Comparison of ENCODE assay signal across 20 mouse cellular contexts in genomic region chr12:73016171-73016570, GRCm38 (mm10). TPM values are rescaled to one million over a fixed set of nuclear protein-coding genes. Genes with fewer than 3 reads are reported as not detected.
DNase-seq lines count a peak whose midpoint lies in the region; ATAC-seq lines count a peak whose summit lies in the region.
"Had no signal": no experiment of that assay in that cellular context is flagged by ENCODE, and none has a peak within 500 bp of the region (broad histone marks: within the 10 kb centered on the region; RNA-seq: fewer than 3 reads in every experiment).

No protein-coding gene starts in this region.

- intact Hi-C loops in heart, postnatal 14 days (cut with DNase I) = no loop called here

- ATAC-seq in granulocyte monocyte progenitor cell, adult 5-6 weeks (replicated peaks; ENCODE audit: poor library complexity, severe bottlenecking) = peak; percentile 43
- ATAC-seq in CD4-positive, CD25-positive, alpha-beta regulatory T cell, adult 4 months = no peak
- ATAC-seq in activated CD4-positive, CD25-positive, alpha-beta regulatory T cell, adult 4 months = no peak
- ATAC-seq: forebrain, embryonic 14.5 days; forebrain, embryonic 16.5 days; Patski had no signal

- peak; percentile 64 for DNase-seq in heart, adult 11 months
- no peak for DNase-seq in heart, postnatal 14 days
- DNase-seq: adrenal gland, adult 2 months; adrenal gland, postnatal 10 days; adrenal gland, postnatal 25 days; cerebellum, adult 11 months; cerebellum, adult 18-20 months; cerebellum, adult 8-10 months; cerebellum, adult 9-11 months; cerebellum, postnatal 14 days; cerebellum, postnatal 36 days; embryo, embryonic 11 days had no signal

RNA-seq across cellular contexts. Expression of gene Six1, which starts 37.5 kb away (rescaled TPM):
- total RNA-seq in heart, postnatal 14 days (2021) = under 1 TPM; 0.61 to 0.98 TPM
- not detected in 2 replicates for total RNA-seq in granulocyte monocyte progenitor cell, adult 5-6 weeks (2014; fragmentation: Nextera tagmentation)
- 0.30 TPM in 1 of 2 replicates, not detected in the other for total RNA-seq in granulocyte monocyte progenitor cell, adult 5-6 weeks (2017)
- not detected for polyA plus RNA-seq in CD4-positive, CD25-positive, alpha-beta regulatory T cell, adult 4 months (2017; shearing (Covaris generic))
- polyA plus RNA-seq in activated CD4-positive, CD25-positive, alpha-beta regulatory T cell, adult 4 months (2017; shearing (Covaris generic)) = not detected
- total RNA-seq: MEL had no signal
- polyA plus RNA-seq: erythroblast, embryonic 14.5 days had no signal
